Mouse (Mus musculus): ENCODE data around the gene Mettl9.
"Not testable (repeated sequence)": the region's sequence is repeated elsewhere in the genome, so short reads cannot be mapped to it uniquely, and the experiment has no call there.

DNA sequence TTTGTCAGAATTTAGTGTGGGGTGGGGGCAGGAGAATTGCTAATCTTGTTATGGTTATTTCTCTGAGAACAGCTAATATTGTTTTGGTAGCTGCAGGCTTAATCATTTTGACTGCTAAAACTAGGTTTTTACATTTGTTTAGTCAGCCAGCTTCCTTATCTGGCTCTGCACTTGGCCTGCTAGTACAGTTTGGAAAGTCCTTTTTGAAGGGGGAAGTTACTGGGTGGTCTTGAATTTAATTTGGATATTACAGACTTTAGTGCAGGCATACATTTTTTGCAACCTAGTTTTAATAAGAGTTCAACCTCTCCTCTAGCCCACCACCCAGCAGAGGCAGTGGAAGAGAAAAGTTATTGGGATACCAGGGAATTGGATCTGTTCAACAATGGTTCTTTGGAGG, 4.3 kb upstream of the Mettl9 start:
- TF ChIP-seq CTCF (IDR thresholded peaks at IDR 0.05; ENCODE audit: low read depth, low read length); GATA1 (IDR thresholded peaks at IDR 0.05; ENCODE audit: borderline replicate concordance, low read length): not testable (repeated sequence)

Data from G1E (cell line).